Mouse (Mus musculus): ENCODE data around the gene C2cd5.

DNA sequence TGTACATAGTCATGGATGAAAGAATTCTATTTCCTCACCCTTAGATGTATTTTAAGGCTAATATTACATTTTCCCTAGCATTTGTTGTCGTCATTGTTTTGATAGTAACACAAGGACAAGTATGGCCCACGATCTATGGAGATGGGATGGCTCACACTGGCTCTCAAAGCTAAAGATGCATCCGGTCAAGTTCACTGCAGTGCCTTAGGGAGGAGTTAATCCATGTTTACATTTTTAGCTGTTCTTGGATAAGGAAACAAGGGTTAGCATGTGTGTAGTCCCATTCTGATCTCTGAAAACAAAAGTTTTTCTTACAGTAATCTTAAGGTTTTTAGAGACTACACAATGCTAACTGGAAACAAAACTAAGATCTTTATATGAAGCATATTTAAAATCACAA lies 32.3 kb downstream of the C2cd5 start:
- no peak for TF ChIP-seq POLR2A (IDR thresholded peaks at IDR 0.05; ENCODE audit: borderline replicate concordance, insufficient read depth, low read length)
- TF ChIP-seq CTCF (IDR thresholded peaks at IDR 0.05; ENCODE audit: borderline replicate concordance, insufficient read depth, low read depth, low read length): no peak

All from cerebellum, adult 2 months (tissue).